Mouse (Mus musculus) spleen, adult 2 months (tissue): ENCODE data around the gene Olfr1176.

Experiments
- CTCF ChIP-seq: fragments of 200-500 bp; IDR thresholded peaks from 2 replicates; pipeline ENCODE4 v1.5.1; 2011; ENCODE audit warnings: mild to moderate bottlenecking, inconsistent platforms; ENCODE audit not compliant: insufficient read depth, insufficient read length, insufficient replicate concordance; ENCODE audit errors: extremely low read depth
- POLR2A ChIP-seq: fragments of 200-500 bp; IDR thresholded peaks from 2 replicates; pipeline ENCODE4 v1.6.1; 2011; ENCODE audit warnings: low read depth, low read length, inconsistent platforms

GRCm38 (mm10) chr2:88346392-88346791 lies 9.9 kb downstream of the Olfr1176 start, which contains the start of gene Olfr1177-ps:
- TF ChIP-seq POLR2A (no peak), CTCF (no peak)
